Mouse (Mus musculus): ENCODE measurements around the gene Wwtr1. TPM values are rescaled to one million over a fixed set of nuclear protein-coding genes. Genes with fewer than 3 reads are reported as not detected.

Wwtr1 gene
- total RNA-seq, 2 experiments from 2014 or later: not detected

Other genes with a start within 250 kb of the Wwtr1 start
- gene Tm4sf4, start 150.6 kb downstream of the Wwtr1 start, total RNA-seq (2015; ENCODE audit: low replicate concordance): not detected in 2 replicates
- gene Tm4sf4, start 150.6 kb downstream of the Wwtr1 start, total RNA-seq (2017; ENCODE audit: low replicate concordance): not detected in 2 replicates
- 7.3 and 9.2 TPM in 2 replicates for gene Commd2, start 75.8 kb upstream of the Wwtr1 start, total RNA-seq (2015; ENCODE audit: low replicate concordance)
- 2.2 and 8.5 TPM in 2 replicates for gene Commd2, start 75.8 kb upstream of the Wwtr1 start, total RNA-seq (2017; ENCODE audit: low replicate concordance)
- gene Ankub1, start 116.9 kb upstream of the Wwtr1 start, total RNA-seq (2015; ENCODE audit: low replicate concordance): not detected in 2 replicates
- gene Ankub1, start 116.9 kb upstream of the Wwtr1 start, total RNA-seq (2017; ENCODE audit: low replicate concordance): 0.51 TPM in 1 of 2 replicates, not detected in the other
- gene Rnf13, start 160.2 kb upstream of the Wwtr1 start, total RNA-seq (2015; ENCODE audit: low replicate concordance): 19.0 and 36.7 TPM in 2 replicates
- gene Rnf13, start 160.2 kb upstream of the Wwtr1 start, total RNA-seq (2017; ENCODE audit: low replicate concordance): 13.1 and 18.7 TPM in 2 replicates

All from erythroblast, adult 5-6 weeks (primary cell).